Mouse (Mus musculus) lung, postnatal 0 days (tissue): Measurements from ENCODE around the gene 9930111J21Rik2. TPM values are rescaled to one million over a fixed set of nuclear protein-coding genes. Genes with fewer than 3 reads are reported as not detected.
"Not testable (repeated sequence)": the region's sequence is repeated elsewhere in the genome, so short reads cannot be mapped to it uniquely, and the experiment has no call there.

ENCODE experiments used
- ATAC-seq: fragments of 200-750 bp; cut with Nextera tagmentation; 2 replicates; pipeline ENCODE4 v1.8.0; 2017; ENCODE audit warnings: moderate library complexity
- DNase-seq: peaks from one replicate; pipeline ENCODE4 v3.0.0-alpha.2; 2016; ENCODE audit warnings: low spot score
- H3K27ac ChIP-seq: fragments of 300-500 bp; sonication (generic); 2 replicates; pipeline ENCODE4 v1.5.1; 2014; ENCODE audit warnings: antibody characterized with exemption, mild to moderate bottlenecking, low read length, mixed read lengths
- H3K27me3 ChIP-seq: fragments of 300-500 bp; sonication (generic); replicated peaks from 2 replicates; pipeline ENCODE4 v1.6.1; 2014; ENCODE audit warnings: low read length, mixed read lengths; ENCODE audit not compliant: insufficient read depth
- H3K36me3 ChIP-seq: fragments of 300-500 bp; sonication (generic); 2 replicates; pipeline ENCODE4 v1.6.1; 2014; ENCODE audit warnings: low read length, mixed read lengths; ENCODE audit not compliant: insufficient read depth
- H3K4me1 ChIP-seq: fragments of 300-500 bp; sonication (generic); 2 replicates; pipeline ENCODE4 v1.6.1; 2014; ENCODE audit warnings: antibody characterized with exemption, low read depth, low read length, mixed read lengths; ENCODE audit not compliant: insufficient read depth
- H3K4me2 ChIP-seq: fragments of 300-500 bp; sonication (generic); replicated peaks from 2 replicates; pipeline ENCODE4 v1.6.1; 2014; ENCODE audit warnings: low read depth, mild to moderate bottlenecking, low read length, moderate library complexity, mixed read lengths
- H3K4me3 ChIP-seq: fragments of 300-500 bp; sonication (generic); 2 replicates; pipeline ENCODE4 v1.5.1; 2014; ENCODE audit warnings: low read depth, low read length
- H3K9ac ChIP-seq: fragments of 300-500 bp; sonication (generic); replicated peaks from 2 replicates; pipeline ENCODE4 v1.6.1; 2014; ENCODE audit warnings: low read depth, mild to moderate bottlenecking
- H3K9me3 ChIP-seq: fragments of 300-500 bp; sonication (generic); 2 replicates; pipeline ENCODE4 v1.6.1; 2016; ENCODE audit warnings: low read length, mixed read lengths
- CTCF ChIP-seq: IDR thresholded peaks from 2 replicates; pipeline ENCODE4 v1.5.1; 2016; ENCODE audit warnings: antibody characterized with exemption, mild to moderate bottlenecking
- EP300 ChIP-seq: IDR thresholded peaks from 2 replicates; pipeline ENCODE4 v1.6.1; 2016; ENCODE audit warnings: antibody characterized with exemption, mild to moderate bottlenecking, control low read depth
- WGBS: fragments of 180-500 bp; shearing (Covaris S2); extraction: QIAGEN DNeasy Blood & Tissue Kit; methylation state at CpG from one replicate; pipeline ENCODE4 v1.1.7; 2014; 5-methylcytosine and 5-hydroxymethylcytosine counted together
- polyA plus RNA-seq: library from polyadenylated mRNA; unstranded; fragments of >200 nt; fragmentation: Nextera tagmentation; extraction: Ambion mirVana; gene quantifications from 2 replicates; pipeline ENCODE4 v1.2.1, GENCODE M21; 2015

Gene 9930111J21Rik2
- 1.8 and 3.0 TPM in 2 replicates for polyA plus RNA-seq

DNA sequence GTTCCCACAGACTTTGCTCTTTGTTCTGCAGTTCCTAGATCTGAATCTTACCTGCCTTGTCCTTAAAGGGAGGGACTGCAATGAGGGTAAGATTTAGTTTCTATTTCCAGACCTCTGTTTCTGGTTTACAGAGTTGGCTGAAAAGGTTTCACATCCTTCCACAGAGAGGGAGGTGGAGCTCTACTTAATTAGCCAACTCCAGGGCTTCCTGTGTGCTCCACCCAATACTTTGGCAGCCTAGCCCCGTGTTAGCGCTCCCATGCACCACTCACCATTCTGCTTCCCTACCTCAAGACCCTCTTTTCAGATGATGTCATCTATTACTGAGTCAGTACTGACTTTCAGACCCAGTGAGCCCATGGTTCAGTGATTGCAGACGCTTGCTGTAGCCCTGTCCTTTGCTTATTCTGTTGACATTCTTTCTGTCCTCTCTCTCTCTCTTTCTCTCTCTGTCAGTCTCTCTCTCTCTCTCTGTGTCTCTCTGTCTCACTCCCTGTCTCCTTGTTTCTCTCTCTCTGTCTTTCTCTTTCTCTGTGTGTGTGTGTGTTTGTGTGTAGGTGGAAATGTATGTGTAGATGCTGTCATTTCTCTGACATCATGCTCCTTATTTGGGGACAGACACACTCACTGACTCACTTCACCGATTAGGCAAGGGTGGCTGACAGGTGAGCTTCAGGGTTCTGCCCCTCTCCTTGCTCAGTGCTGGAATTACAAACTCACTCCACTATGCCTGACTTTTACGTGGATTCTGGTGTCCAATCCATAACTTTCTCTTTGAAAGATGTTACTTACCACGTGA is at the start of gene 9930111J21Rik2:
Gene 9930111J21Rik2, minus strand, starts transcription at position 150 of the 799 bp plus-strand sequence.
- 64% methylated on average over 1 of the region's 6 CpGs for WGBS
- not testable (repeated sequence) for H3K4me3 ChIP-seq, H3K9me3 ChIP-seq, H3K27me3 ChIP-seq, H3K27ac ChIP-seq, H3K4me1 ChIP-seq, H3K4me2 ChIP-seq, H3K36me3 ChIP-seq, DNase-seq, H3K9ac ChIP-seq
- peak; percentile 87 for ATAC-seq

DNA sequence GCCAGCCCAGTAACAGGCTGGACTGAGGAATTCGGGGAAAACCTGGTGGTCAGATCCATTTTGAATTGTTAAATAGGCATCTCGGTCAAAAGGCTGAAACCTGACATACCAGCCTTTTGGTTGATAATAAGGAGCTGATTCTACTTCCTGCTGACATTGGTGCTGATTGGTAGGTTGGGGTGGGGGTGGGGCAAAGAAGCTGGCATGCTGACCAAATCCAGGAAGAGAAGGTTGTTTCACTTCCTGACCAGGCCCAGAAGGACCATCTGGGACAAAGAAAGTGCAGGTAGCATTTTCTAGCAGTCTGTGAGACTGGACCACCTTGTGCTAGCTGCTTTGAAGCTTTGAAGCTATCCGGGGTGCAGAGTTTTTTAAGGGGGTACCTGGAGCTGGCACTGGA is 49.4 kb upstream of the 9930111J21Rik2 start:
- no peaks in the 10 kb centered on the region for H3K27me3 ChIP-seq
- H3K9me3 ChIP-seq = no peaks in the 10 kb centered on the region
- no peak overlapping the region for H3K4me2 ChIP-seq
- H3K4me3 ChIP-seq = no peak overlapping the region
- no peaks in the 10 kb centered on the region for H3K36me3 ChIP-seq
- DNase-seq (no peak), ATAC-seq (no peak)
- no peaks in the 10 kb centered on the region for H3K4me1 ChIP-seq
- TF ChIP-seq CTCF (no peak), EP300 (no peak)
- H3K27ac ChIP-seq = no peak overlapping the region
- 75% methylated on average over 3 of the region's 3 CpGs for WGBS
- no peak overlapping the region for H3K9ac ChIP-seq

DNA sequence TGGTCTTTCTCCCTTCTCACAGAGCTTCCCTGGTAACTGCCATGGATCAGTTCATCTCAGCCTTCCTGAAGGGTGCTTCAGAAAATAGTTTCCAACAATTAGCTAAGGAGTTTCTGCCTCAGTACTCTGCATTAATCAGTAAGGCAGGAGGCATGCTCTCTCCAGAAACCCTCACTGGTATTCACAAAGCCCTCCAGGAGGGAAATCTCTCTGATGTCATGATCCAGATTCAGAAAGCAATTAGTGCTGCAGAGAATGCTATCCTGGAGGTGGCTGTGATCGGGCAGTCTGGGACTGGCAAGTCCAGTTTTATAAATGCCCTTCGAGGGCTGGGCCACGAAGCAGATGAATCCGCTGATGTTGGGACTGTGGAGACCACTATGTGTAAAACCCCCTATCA is 44.3 kb upstream of the 9930111J21Rik2 start:
- TF ChIP-seq CTCF (no peak), EP300 (no peak)
- WGBS = 90% methylated on average over 4 of the region's 4 CpGs
- no peaks in the 10 kb centered on the region for H3K9me3 ChIP-seq
- no peaks in the 10 kb centered on the region for H3K4me1 ChIP-seq
- no peak overlapping the region for H3K27ac ChIP-seq
- H3K4me2 ChIP-seq = no peak overlapping the region
- DNase-seq = no peak
- no peaks in the 10 kb centered on the region for H3K27me3 ChIP-seq
- no peak overlapping the region for H3K9ac ChIP-seq
- no peaks in the 10 kb centered on the region for H3K36me3 ChIP-seq
- no peak for ATAC-seq
- no peak overlapping the region for H3K4me3 ChIP-seq

DNA sequence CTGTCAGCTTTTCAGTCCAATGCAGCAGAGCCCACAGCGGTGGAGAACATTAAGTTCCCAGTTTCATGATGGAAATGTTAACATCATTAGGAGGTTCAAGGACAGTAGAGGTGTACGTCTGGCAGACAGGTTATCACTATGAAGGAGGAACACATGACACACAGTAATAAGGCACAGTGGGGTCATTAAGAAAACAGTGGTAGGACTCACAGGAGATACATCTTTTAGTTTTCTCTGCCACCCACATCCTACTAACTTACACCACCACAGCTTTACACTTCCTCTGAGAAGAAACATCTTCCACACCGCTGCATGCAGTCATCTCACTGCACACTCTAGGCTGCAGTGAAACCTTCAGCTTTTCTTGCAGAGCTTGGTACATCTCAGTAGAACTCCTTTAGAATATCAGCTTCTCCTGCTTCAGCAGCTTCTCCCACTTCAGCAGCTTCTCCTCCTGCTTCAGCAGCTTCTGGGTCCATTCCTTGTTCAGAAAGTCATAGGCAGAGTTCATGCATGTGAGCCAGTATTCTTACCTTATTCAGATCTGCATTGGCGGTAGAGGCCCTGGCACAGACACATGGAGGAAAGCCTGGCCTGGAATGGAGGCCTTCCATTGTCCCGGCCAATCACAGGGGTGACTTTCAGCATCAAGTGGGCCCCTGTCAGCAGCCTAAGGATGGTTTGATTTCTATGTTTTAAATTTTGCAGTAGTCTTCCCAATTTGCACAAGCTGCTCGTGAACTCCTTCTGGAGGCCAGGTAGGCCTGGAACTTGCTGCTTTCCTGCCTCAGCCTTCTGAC is 43.0 kb upstream of the 9930111J21Rik2 start:
- 80% methylated on average over 6 of the region's 6 CpGs for whole genome bisulfite sequencing
- no peak overlapping the region for H3K27ac ChIP-seq

DNA sequence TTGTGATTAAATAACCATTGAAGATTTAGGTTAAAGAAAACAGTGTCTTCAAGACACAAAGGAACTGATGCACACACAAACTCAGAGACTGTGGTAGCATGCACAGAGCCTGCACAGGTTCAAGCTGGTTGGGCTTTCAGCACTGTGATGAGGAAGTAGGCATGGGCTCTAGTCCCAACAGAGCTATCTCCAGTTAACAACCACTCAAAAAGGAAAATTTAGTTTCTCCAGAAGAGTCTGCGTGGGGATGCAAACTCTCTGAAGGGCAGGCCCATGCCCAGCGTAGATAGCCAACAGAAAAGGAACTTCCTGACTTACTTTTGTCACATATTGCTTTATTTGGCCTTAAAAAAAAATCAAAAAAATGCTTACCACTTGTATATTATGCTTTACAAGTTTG is 41.7 kb upstream of the 9930111J21Rik2 start:
- 0 out of 2 replicates have a peak, but pooled peaks cover 6% of the 10 kb centered on the region for H3K4me1 ChIP-seq
- no peaks in the 10 kb centered on the region for H3K27me3 ChIP-seq
- no peak for DNase-seq
- H3K4me2 ChIP-seq = no peak overlapping the region
- no peaks in the 10 kb centered on the region for H3K36me3 ChIP-seq
- H3K9ac ChIP-seq = no peak overlapping the region
- 63% methylated on average over 2 of the region's 2 CpGs for WGBS
- H3K4me3 ChIP-seq = no peak overlapping the region
- no peak for ATAC-seq
- no peak overlapping the region for H3K27ac ChIP-seq
- no peaks in the 10 kb centered on the region for H3K9me3 ChIP-seq
- TF ChIP-seq EP300 (no peak), CTCF (no peak)

More for the DNA sequence above, 43.0 kb upstream of the 9930111J21Rik2 start:
- Histone ChIP-seq H3K36me3 (no peaks in the 10 kb centered on the region), H3K9ac (no peak overlapping the region), H3K4me2 (no peak overlapping the region), H3K27me3 (no peaks in the 10 kb centered on the region), H3K9me3 (no peaks in the 10 kb centered on the region), H3K4me3 (no peak overlapping the region), H3K4me1 (no peaks in the 10 kb centered on the region)
- TF ChIP-seq EP300 (no peak), CTCF (no peak)
- ATAC-seq (no peak), DNase-seq (no peak)

DNA sequence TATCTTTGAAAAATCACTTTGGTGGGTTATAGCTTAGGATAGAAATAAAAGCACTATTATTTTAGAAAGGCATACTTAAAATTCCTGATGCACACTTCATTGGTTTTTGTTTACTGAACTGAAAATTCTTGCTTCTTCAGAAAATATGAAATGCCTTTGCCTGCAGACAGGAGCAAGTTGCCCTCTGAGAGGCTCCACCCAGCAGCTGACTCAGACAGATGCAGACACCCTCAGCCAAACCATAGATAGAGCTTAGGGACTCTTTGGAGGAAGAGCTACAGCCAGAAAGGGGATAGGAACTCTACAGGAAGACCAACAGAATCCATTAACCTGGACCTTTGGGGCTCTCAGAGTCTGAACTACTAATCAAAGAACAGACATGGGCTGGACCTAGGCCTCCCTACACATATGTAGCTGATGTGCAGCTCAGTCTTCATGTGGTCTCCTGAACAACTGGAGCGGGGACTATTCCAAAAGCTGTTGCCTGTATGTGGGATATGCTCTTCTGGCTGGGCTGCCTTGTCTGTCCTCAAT is 41.1 kb upstream of the 9930111J21Rik2 start:
- Histone ChIP-seq H3K4me3 (no peak overlapping the region), H3K27me3 (no peaks in the 10 kb centered on the region), H3K9me3 (no peaks in the 10 kb centered on the region), H3K4me2 (no peak overlapping the region), H3K27ac (no peak overlapping the region), H3K36me3 (no peaks in the 10 kb centered on the region), H3K9ac (no peak overlapping the region), H3K4me1 (0 out of 2 replicates have a peak, but pooled peaks cover 7% of the 10 kb centered on the region)
- no peak for DNase-seq
- TF ChIP-seq CTCF = no peak
- TF ChIP-seq EP300 = no peak
- 88% methylated on average over 1 of the region's 1 CpGs for WGBS
- no peak for ATAC-seq
